Mouse (Mus musculus) MEL (cell line): Measurements from ENCODE around the gene Fgfr2. TPM values are rescaled to one million over a fixed set of nuclear protein-coding genes. Genes with fewer than 3 reads are reported as not detected.

ENCODE experiments used
- DNase-seq: peaks from one replicate; pipeline ENCODE4 v3.0.0; 2011; ENCODE audit warnings: low read depth, low spot score
- H3K27ac ChIP-seq: 2 replicates; pipeline ENCODE4 v1.5.1; 2012; ENCODE audit warnings: low read depth, mild to moderate bottlenecking, control low read depth, low read length, moderate library complexity; ENCODE audit not compliant: control insufficient read depth
- H3K27me3 ChIP-seq, 2 experiments: fragments of 150-350 bp in 1 of 2; sonication (generic) in 1 of 2; 2 replicates each; pipeline ENCODE4 v1.6.1; 2012; ENCODE audit warnings: low read length in 2 of 2, mild to moderate bottlenecking in 2 of 2, improper control_type of control experiment in 1 of 2, moderate library complexity in 1 of 2; ENCODE audit not compliant: insufficient read depth in 2 of 2, control insufficient read depth in 1 of 2
- H3K36me3 ChIP-seq, 2 experiments: 2 replicates each; pipeline ENCODE4 v1.6.1; 2012 to 2014; ENCODE audit warnings: low read length in 2 of 2, improper control_type of control experiment in 1 of 2, inconsistent platforms in 1 of 2, mild to moderate bottlenecking in 1 of 2; ENCODE audit not compliant: insufficient read depth in 2 of 2, control insufficient read depth in 1 of 2
- H3K4me1 ChIP-seq, 2 experiments: fragments of 150-350 bp in 1 of 2; sonication (generic) in 1 of 2; 2 replicates each; pipeline ENCODE4 v1.6.1; 2012; ENCODE audit warnings: low read length in 2 of 2, improper control_type of control experiment in 1 of 2, mild to moderate bottlenecking in 1 of 2; ENCODE audit not compliant: insufficient read depth in 2 of 2, control insufficient read depth in 1 of 2
- H3K4me3 ChIP-seq, 2 experiments: fragments of 150-350 bp in 1 of 2; sonication (generic) in 1 of 2; 2 replicates each; pipeline ENCODE4 v1.5.1; 2012; ENCODE audit warnings: low read depth in 2 of 2, low read length in 2 of 2, mild to moderate bottlenecking in 2 of 2, moderate library complexity in 2 of 2, control low read depth in 1 of 2, improper control_type of control experiment in 1 of 2; ENCODE audit not compliant: control insufficient read depth in 1 of 2, insufficient read depth in 1 of 2
- H3K79me2 ChIP-seq: 2 replicates; pipeline ENCODE4 v1.6.1; 2012; ENCODE audit warnings: mild to moderate bottlenecking, low read length, moderate library complexity; ENCODE audit not compliant: control insufficient read depth, poor library complexity, insufficient read depth
- H3K9ac ChIP-seq: 2 replicates; pipeline ENCODE4 v1.6.1; 2012; ENCODE audit warnings: low read depth, mild to moderate bottlenecking, control low read depth, low read length, moderate library complexity; ENCODE audit not compliant: control insufficient read depth, poor library complexity, severe bottlenecking
- H3K9me3 ChIP-seq: fragments of 150-350 bp; sonication (generic); replicated peaks from 2 replicates; pipeline ENCODE4 v1.6.1; 2012; ENCODE audit warnings: mild to moderate bottlenecking, low read length, improper control_type of control experiment, moderate library complexity; ENCODE audit not compliant: insufficient read depth
- CHD1 ChIP-seq: IDR thresholded peaks from 2 replicates; pipeline ENCODE4 v1.6.1; 2012; ENCODE audit warnings: low read depth, mild to moderate bottlenecking, inconsistent platforms, low read length, improper control_type of control experiment
- CTCF ChIP-seq, 3 experiments: IDR thresholded peaks in 2 of 3; conservative IDR thresholded peaks in 1 of 3; 2 replicates each; pipeline ENCODE4 v1.5.1; 2011 to 2012; ENCODE audit warnings: low read length in 3 of 3, low read depth in 2 of 3, mild to moderate bottlenecking in 2 of 3, improper control_type of control experiment in 1 of 3, inconsistent platforms in 1 of 3, mixed read lengths in 1 of 3, moderate library complexity in 1 of 3; ENCODE audit not compliant: control insufficient read depth in 1 of 3, insufficient read depth in 1 of 3, poor library complexity in 1 of 3, severe bottlenecking in 1 of 3
- E2F4 ChIP-seq: IDR thresholded peaks from 2 replicates; pipeline ENCODE4 v1.6.1; 2011; ENCODE audit warnings: low read depth, low read length, improper control_type of control experiment, borderline replicate concordance
- EP300 ChIP-seq, 2 experiments: IDR thresholded peaks; 2 replicates each; pipeline ENCODE4 v1.6.1; 2011; ENCODE audit warnings: improper control_type of control experiment in 2 of 2, low read length in 2 of 2, low read depth in 1 of 2, mild to moderate bottlenecking in 1 of 2
- ETS1 ChIP-seq: IDR thresholded peaks from 2 replicates; pipeline ENCODE4 v1.6.1; 2012; ENCODE audit warnings: low read depth, mild to moderate bottlenecking, inconsistent platforms, low read length, improper control_type of control experiment, moderate library complexity
- GATA1 ChIP-seq: IDR thresholded peaks from 2 replicates; pipeline ENCODE4 v1.6.1; 2011; ENCODE audit warnings: low read depth, low read length, improper control_type of control experiment
- MAFK ChIP-seq: IDR thresholded peaks from 2 replicates; pipeline ENCODE4 v1.6.1; 2011; ENCODE audit warnings: low read depth, mild to moderate bottlenecking, low read length, improper control_type of control experiment, borderline replicate concordance
- MAX ChIP-seq: IDR thresholded peaks from 2 replicates; pipeline ENCODE4 v1.6.1; 2011; ENCODE audit warnings: low read length, improper control_type of control experiment
- MAZ ChIP-seq: IDR thresholded peaks from 2 replicates; pipeline ENCODE4 v1.6.1; 2012; ENCODE audit warnings: low read depth, mild to moderate bottlenecking, inconsistent platforms, low read length, improper control_type of control experiment
- MEF2A ChIP-seq: IDR thresholded peaks from 2 replicates; pipeline ENCODE4 v1.6.1; 2014; ENCODE audit warnings: low read depth, mild to moderate bottlenecking, inconsistent platforms, low read length, improper control_type of control experiment; ENCODE audit not compliant: poor library complexity, insufficient replicate concordance, severe bottlenecking; ENCODE audit errors: extremely low read depth
- MXI1 ChIP-seq: IDR thresholded peaks from 2 replicates; pipeline ENCODE4 v1.6.1; 2011; ENCODE audit warnings: mild to moderate bottlenecking, low read depth, low read length, improper control_type of control experiment
- RAD21 ChIP-seq: IDR thresholded peaks from 2 replicates; pipeline ENCODE4 v1.6.1; 2011; ENCODE audit warnings: mild to moderate bottlenecking, low read depth, low read length, improper control_type of control experiment
- SMC3 ChIP-seq: IDR thresholded peaks from 2 replicates; pipeline ENCODE4 v1.6.1; 2011; ENCODE audit warnings: low read depth, low read length, improper control_type of control experiment
- TBP ChIP-seq: IDR thresholded peaks from 2 replicates; pipeline ENCODE4 v1.8.0; 2011; ENCODE audit warnings: low read depth, low read length, improper control_type of control experiment
- TCF12 ChIP-seq: IDR thresholded peaks from 2 replicates; pipeline ENCODE4 v1.6.1; 2014; ENCODE audit warnings: low read depth, mild to moderate bottlenecking, inconsistent platforms, low read length, improper control_type of control experiment, moderate library complexity
- USF1 ChIP-seq: IDR thresholded peaks from 2 replicates; pipeline ENCODE4 v1.6.1; 2014; ENCODE audit warnings: low read depth, mild to moderate bottlenecking, inconsistent platforms, low read length, improper control_type of control experiment, moderate library complexity
- USF2 ChIP-seq, 2 experiments: IDR thresholded peaks; 2 replicates each; pipeline ENCODE4 v1.6.1; 2011 to 2012; ENCODE audit warnings: improper control_type of control experiment in 2 of 2, low read length in 2 of 2, borderline replicate concordance in 1 of 2, inconsistent platforms in 1 of 2, low read depth in 1 of 2, mild to moderate bottlenecking in 1 of 2; ENCODE audit not compliant: insufficient read depth in 1 of 2
- ZKSCAN1 ChIP-seq: IDR thresholded peaks from 2 replicates; pipeline ENCODE4 v1.6.1; 2012; ENCODE audit warnings: low read depth, mild to moderate bottlenecking, inconsistent platforms, low read length, improper control_type of control experiment, moderate library complexity
- ZMIZ1 ChIP-seq: IDR thresholded peaks from 2 replicates; pipeline ENCODE4 v1.6.1; 2012; ENCODE audit warnings: low read depth, mild to moderate bottlenecking, inconsistent platforms, low read length, improper control_type of control experiment, moderate library complexity
- polyA plus RNA-seq, 2 experiments: library from polyadenylated mRNA; stranded (reverse) in 1 of 2; unstranded in 1 of 2; fragments of >175 nt in 1 of 2; fragments of >200 nt in 1 of 2; gene quantifications; 2 replicates each; pipeline versions ENCODE4 v1.2.1 to v1.2.4; 2012; ENCODE audit warnings: low replicate concordance in 2 of 2, low read depth in 1 of 2; ENCODE audit not compliant: insufficient read length in 2 of 2, insufficient read depth in 1 of 2, missing spikeins in 1 of 2
- total RNA-seq: library from RNA; depleted of rRNA; stranded (reverse); fragments of 300-350 nt; gene quantifications from 2 replicates; pipeline ENCODE4 v1.2.3, GENCODE M21; 2012

The Fgfr2 gene
- total and polyA plus RNA-seq, 3 experiments, result not detected

DNA sequence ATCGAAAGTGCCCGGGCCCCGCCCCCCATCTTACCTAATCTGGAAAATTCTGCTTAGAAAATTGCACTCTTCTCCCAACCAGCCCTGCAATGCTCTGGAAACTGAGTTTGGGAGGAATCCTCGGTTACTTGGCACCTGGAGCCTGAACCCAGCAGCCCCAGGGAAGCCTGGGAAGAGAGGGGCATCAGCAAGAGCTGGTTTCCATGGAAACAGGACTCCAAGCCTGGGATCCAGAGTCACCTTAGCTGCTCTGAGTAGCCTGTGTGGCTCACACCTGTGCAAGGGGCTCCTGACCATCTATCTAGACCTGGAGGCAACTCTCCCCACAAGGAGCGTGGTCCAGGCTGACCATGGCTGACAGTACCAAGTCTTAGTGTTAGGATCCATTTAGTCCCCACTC, 912.5 kb downstream of the Fgfr2 start:
- no peak for DNase-seq
- Histone ChIP-seq H3K27me3 (peaks cover 0 to 4% of the 10 kb centered on the region in 2 experiments; a peak in 3 of 4 replicates), H3K36me3 (no peaks in the 10 kb centered on the region), H3K4me3 (no peak overlapping the region), H3K79me2 (no peaks in the 10 kb centered on the region), H3K9me3 (no peaks in the 10 kb centered on the region), H3K4me1 (no peaks in the 10 kb centered on the region), H3K27ac (no peak overlapping the region), H3K9ac (no peak overlapping the region)
- no peak for TF ChIP-seq RAD21
- TF ChIP-seq CHD1, result no peak
- TF ChIP-seq ETS1, result no peak
- TF ChIP-seq TBP, result no peak
- TF ChIP-seq GATA1, result no peak
- TF ChIP-seq MAX, result no peak

GRCm38 (mm10) chr7:132208946-132209651, 914.1 kb downstream of the Fgfr2 start:
- H3K4me3 ChIP-seq, result no peak overlapping the region
- no peak overlapping the region for H3K9ac ChIP-seq
- peaks cover 0 to 4% of the 10 kb centered on the region in 2 experiments; a peak in 3 of 4 replicates for H3K27me3 ChIP-seq
- H3K79me2 ChIP-seq, result no peaks in the 10 kb centered on the region
- TF ChIP-seq MAFK (no peak), EP300 (IDR thresholded peaks at IDR 0.05; ENCODE audit: low read depth in 1 of 2, low read length in 2 of 2) (no peak), MEF2A (no peak), CTCF (IDR thresholded peaks at IDR 0.05 in 2 of 3, conservative IDR thresholded peaks at IDR 0.05 in 1 of 3; ENCODE audit: control insufficient read depth in 1 of 3, insufficient read depth in 1 of 3, low read depth in 2 of 3, low read length in 3 of 3, poor library complexity in 1 of 3, severe bottlenecking in 1 of 3) (no peak), TCF12 (no peak), MAX (no peak), MXI1 (no peak), MAZ (no peak), USF2 (IDR thresholded peaks at IDR 0.05; ENCODE audit: borderline replicate concordance in 1 of 2, insufficient read depth in 1 of 2, low read depth in 1 of 2, low read length in 2 of 2) (no peak), USF1 (no peak), ZMIZ1 (no peak), E2F4 (no peak), SMC3 (no peak), ZKSCAN1 (no peak)
- no peaks in the 10 kb centered on the region for H3K36me3 ChIP-seq
- no peaks in the 10 kb centered on the region for H3K9me3 ChIP-seq
- H3K27ac ChIP-seq, result no peak overlapping the region
- DNase-seq, result no peak
- no peaks in the 10 kb centered on the region for H3K4me1 ChIP-seq
